Mouse (Mus musculus) liver, embryonic 15.5 days (tissue): ENCODE results near the gene Mpzl3. TPM values are rescaled to one million over a fixed set of nuclear protein-coding genes. Genes with fewer than 3 reads are reported as not detected.
A peak's percentile ranks its signal among the peaks of the same experiment; 100 is the strongest.
"Not testable (repeated sequence)": the region's sequence is repeated elsewhere in the genome, so short reads cannot be mapped to it uniquely, and the experiment has no call there.

Experiments used
- ATAC-seq: fragments of 200-750 bp; cut with Nextera tagmentation; 2 replicates; pipeline ENCODE4 v1.8.0; 2017; ENCODE audit warnings: moderate number of reproducible peaks, mild to moderate bottlenecking, moderate library complexity; ENCODE audit not compliant: insufficient read depth
- H3K27ac ChIP-seq: fragments of 300-500 bp; sonication (generic); replicated peaks from 2 replicates; pipeline ENCODE4 v1.5.1; 2015; ENCODE audit warnings: mild to moderate bottlenecking, inconsistent platforms
- H3K27me3 ChIP-seq: fragments of 300-500 bp; sonication (generic); 2 replicates; pipeline ENCODE4 v1.6.1; 2015; ENCODE audit warnings: mild to moderate bottlenecking, inconsistent platforms
- H3K36me3 ChIP-seq: fragments of 300-500 bp; sonication (generic); replicated peaks from 2 replicates; pipeline ENCODE4 v1.6.1; 2015; ENCODE audit warnings: moderate library complexity, mild to moderate bottlenecking, inconsistent platforms
- H3K4me1 ChIP-seq: fragments of 300-500 bp; sonication (generic); replicated peaks from 2 replicates; pipeline ENCODE4 v1.6.1; 2015; ENCODE audit warnings: inconsistent platforms
- H3K4me2 ChIP-seq: fragments of 300-500 bp; sonication (generic); 2 replicates; pipeline ENCODE4 v1.6.1; 2015; ENCODE audit warnings: moderate library complexity, mild to moderate bottlenecking, inconsistent platforms
- H3K4me3 ChIP-seq: fragments of 300-500 bp; sonication (generic); replicated peaks from 2 replicates; pipeline ENCODE4 v1.5.1; 2015; ENCODE audit warnings: mild to moderate bottlenecking, inconsistent platforms
- H3K9ac ChIP-seq: fragments of 300-500 bp; sonication (generic); 2 replicates; pipeline ENCODE4 v1.6.1; 2015; ENCODE audit warnings: moderate library complexity, mild to moderate bottlenecking, inconsistent platforms
- H3K9me3 ChIP-seq: fragments of 300-500 bp; sonication (generic); replicated peaks from 2 replicates; pipeline ENCODE4 v1.6.1; 2016; ENCODE audit warnings: inconsistent platforms
- WGBS: fragments of 180-500 bp; shearing (Covaris S2); methylation state at CpG from one replicate; pipeline ENCODE4 v1.1.7; 2015; ENCODE audit warnings: mixed read lengths; ENCODE audit not compliant: insufficient replicate concordance; 5-methylcytosine and 5-hydroxymethylcytosine counted together
- polyA plus RNA-seq: library from polyadenylated mRNA; unstranded; fragments of >200 nt; fragmentation: Nextera tagmentation; extraction: Ambion mirVana; gene quantifications from 2 replicates; pipeline ENCODE4 v1.2.1, GENCODE M21; 2015

The Mpzl3 gene
- polyA plus RNA-seq, 1 experiment from 2014 or later, result 0.79 TPM

GRCm38 (mm10) chr9:45024187-45024586 lies 30.8 kb upstream of the Mpzl3 start:
- WGBS, result 42% methylated on average over 2 of the region's 2 CpGs
- no peak for ATAC-seq
- Histone ChIP-seq H3K4me2 (no peak overlapping the region), H3K4me1 (0 out of 2 replicates have a peak, but pooled peaks cover 3% of the 10 kb centered on the region), H3K9me3 (no peaks in the 10 kb centered on the region), H3K4me3 (no peak overlapping the region), H3K27ac (no peak overlapping the region), H3K36me3 (no peaks in the 10 kb centered on the region), H3K9ac (no peak overlapping the region), H3K27me3 (peaks cover 21% of the 10 kb centered on the region)

- Histone ChIP-seq H3K4me3 (no peak overlapping the region), H3K4me2 (no peak overlapping the region), H3K27me3 (peaks cover 37% of the 10 kb centered on the region), H3K9me3 (no peaks in the 10 kb centered on the region), H3K4me1 (0 out of 2 replicates have a peak, but pooled peaks cover 7% of the 10 kb centered on the region), H3K27ac (no peak overlapping the region), H3K36me3 (no peaks in the 10 kb centered on the region), H3K9ac (no peak overlapping the region)
- WGBS, result 40% methylated on average over 8 of the region's 8 CpGs
- ATAC-seq, result no peak
Measured at GRCm38 (mm10) chr9:45027376-45027775, 27.6 kb upstream of the Mpzl3 start.

GRCm38 (mm10) chr9:45030341-45030740 lies 24.6 kb upstream of the Mpzl3 start:
- H3K27me3 ChIP-seq, result peaks cover 37% of the 10 kb centered on the region
- no peak for ATAC-seq
- WGBS, result 38% methylated on average over 6 of the region's 6 CpGs
- no peak overlapping the region for H3K4me3 ChIP-seq
- 0 out of 2 replicates have a peak, but pooled peaks cover 7% of the 10 kb centered on the region for H3K4me1 ChIP-seq
- no peaks in the 10 kb centered on the region for H3K36me3 ChIP-seq
- no peaks in the 10 kb centered on the region for H3K9me3 ChIP-seq
- no peak overlapping the region for H3K9ac ChIP-seq
- no peak overlapping the region for H3K27ac ChIP-seq
- no peak overlapping the region for H3K4me2 ChIP-seq

GRCm38 (mm10) chr9:45032261-45032660 lies 22.7 kb upstream of the Mpzl3 start:
- H3K9ac ChIP-seq, result no peak overlapping the region
- H3K36me3 ChIP-seq, result no peaks in the 10 kb centered on the region
- H3K27me3 ChIP-seq, result peaks cover 30% of the 10 kb centered on the region; the same call in 1 of the 2 replicates
- H3K27ac ChIP-seq, result no peak overlapping the region
- H3K9me3 ChIP-seq, result no peaks in the 10 kb centered on the region
- H3K4me1 ChIP-seq, result 0 out of 2 replicates have a peak, but pooled peaks cover 7% of the 10 kb centered on the region
- H3K4me3 ChIP-seq, result no peak overlapping the region
- 43% methylated on average over 2 of the region's 2 CpGs for WGBS
- H3K4me2 ChIP-seq, result no peak overlapping the region
- no peak for ATAC-seq

GRCm38 (mm10) chr9:45034526-45034925 lies 20.5 kb upstream of the Mpzl3 start:
- ATAC-seq, result no peak
- H3K27ac ChIP-seq, result no peak overlapping the region

GRCm38 (mm10) chr9:45037803-45038202 lies 17.2 kb upstream of the Mpzl3 start:
- H3K4me1 ChIP-seq, H3K36me3 ChIP-seq, H3K9ac ChIP-seq, H3K4me2 ChIP-seq, H3K9me3 ChIP-seq, H3K4me3 ChIP-seq, ATAC-seq, H3K27ac ChIP-seq: not testable (repeated sequence)
- peaks cover 47% of the 10 kb centered on the region for H3K27me3 ChIP-seq
- 27% methylated on average over 1 of the region's 1 CpGs for WGBS

More at GRCm38 (mm10) chr9:45034526-45034925, 20.5 kb upstream of the Mpzl3 start:
- Histone ChIP-seq H3K4me3 (no peak overlapping the region), H3K9me3 (no peaks in the 10 kb centered on the region), H3K36me3 (no peaks in the 10 kb centered on the region), H3K27me3 (peaks cover 29% of the 10 kb centered on the region), H3K9ac (no peak overlapping the region), H3K4me2 (no peak overlapping the region), H3K4me1 (0 out of 2 replicates have a peak, but pooled peaks cover under 1% of the 10 kb centered on the region)
- WGBS, result 48% methylated on average over 3 of the region's 3 CpGs

- 42% methylated on average over 5 of the region's 5 CpGs for WGBS
- no peak for ATAC-seq
- Histone ChIP-seq H3K9ac (no peak within 1 kb of the TSS), H3K27ac (peak within 1 kb of the TSS; percentile 81), H3K9me3 (no peaks in the 10 kb centered on the region), H3K27me3 (peaks cover 64% of the 10 kb centered on the region), H3K4me3 (peak within 1 kb of the TSS; percentile 19), H3K4me1 (0 out of 2 replicates have a peak, but pooled peaks cover 10% of the 10 kb centered on the region), H3K4me2 (peak within 1 kb of the TSS; percentile 50), H3K36me3 (no peaks in the 10 kb centered on the region)
Measured at GRCm38 (mm10) chr9:45039499-45039898, 15.5 kb upstream of the Mpzl3 start, which contains the start of gene Mpzl2. Gene Mpzl2 (plus strand): TSS chr9:45039799.

GRCm38 (mm10) chr9:45040066-45040845 lies 14.7 kb upstream of the Mpzl3 start:
- H3K4me3 ChIP-seq, result peak overlapping the region; percentile 19
- H3K9me3 ChIP-seq, result no peaks in the 10 kb centered on the region
- H3K27ac ChIP-seq, result peak overlapping the region; percentile 81
- peak overlapping the region; percentile 50 for H3K4me2 ChIP-seq
- 8% methylated on average over 14 of the region's 14 CpGs for WGBS
- H3K36me3 ChIP-seq, result 0 out of 2 replicates have a peak, but pooled peaks cover 2% of the 10 kb centered on the region
- no peak for ATAC-seq
- no peak overlapping the region for H3K9ac ChIP-seq
- peaks cover 65% of the 10 kb centered on the region for H3K27me3 ChIP-seq
- 0 out of 2 replicates have a peak, but pooled peaks cover 10% of the 10 kb centered on the region for H3K4me1 ChIP-seq

GRCm38 (mm10) chr9:45041131-45041838 lies 13.7 kb upstream of the Mpzl3 start:
- ATAC-seq, result peak; percentile 13; the same call in 1 of the 2 replicates
- no peak overlapping the region for H3K9ac ChIP-seq

GRCm38 (mm10) chr9:45042056-45042720 lies 12.8 kb upstream of the Mpzl3 start:
- ATAC-seq, result peak; percentile 87
- peaks cover 63% of the 10 kb centered on the region for H3K27me3 ChIP-seq
- H3K27ac ChIP-seq, result peak overlapping the region; percentile 74
- H3K4me2 ChIP-seq, result peak overlapping the region; percentile 39
- peak overlapping the region; percentile 41 for H3K4me3 ChIP-seq
- H3K36me3 ChIP-seq, result 0 out of 2 replicates have a peak, but pooled peaks cover 6% of the 10 kb centered on the region
- 0 out of 2 replicates have a peak, but pooled peaks cover 10% of the 10 kb centered on the region for H3K4me1 ChIP-seq
- H3K9ac ChIP-seq, result no peak overlapping the region
- WGBS, result 2% methylated on average over 20 of the region's 20 CpGs
- H3K9me3 ChIP-seq, result no peaks in the 10 kb centered on the region

More at GRCm38 (mm10) chr9:45041131-45041838, 13.7 kb upstream of the Mpzl3 start:
- H3K4me3 ChIP-seq, result peak overlapping the region; percentile 19; the same call in 1 of the 2 replicates
- H3K4me2 ChIP-seq, result peak overlapping the region; percentile 50
- H3K4me1 ChIP-seq, result 0 out of 2 replicates have a peak, but pooled peaks cover 10% of the 10 kb centered on the region
- H3K36me3 ChIP-seq, result 0 out of 2 replicates have a peak, but pooled peaks cover 2% of the 10 kb centered on the region
- WGBS, result 18% methylated on average over 16 of the region's 17 CpGs
- H3K27ac ChIP-seq, result peak overlapping the region; percentile 61
- H3K9me3 ChIP-seq, result no peaks in the 10 kb centered on the region
- H3K27me3 ChIP-seq, result peaks cover 65% of the 10 kb centered on the region
